Mouse (Mus musculus): Measurements from ENCODE around the gene Fbn1.

Gene Fbn1

GRCm38 (mm10) chr2:125389796-125390195 is 118.0 kb downstream of the Fbn1 start:
- no peak for DNase-seq (ENCODE audit: low spot score)

GRCm38 (mm10) chr2:125386221-125386965 is 121.4 kb downstream of the Fbn1 start:
- no peak for DNase-seq (ENCODE audit: low spot score)

- no peak for DNase-seq (ENCODE audit: low spot score)
These were observed 122.9 kb downstream of the Fbn1 start for GRCm38 (mm10) chr2:125384941-125385340.

GRCm38 (mm10) chr2:125384415-125384814 is 123.4 kb downstream of the Fbn1 start:
- DNase-seq (ENCODE audit: low spot score), result no peak

- no peak for DNase-seq (ENCODE audit: low spot score)
These were observed 124.5 kb downstream of the Fbn1 start for GRCm38 (mm10) chr2:125383273-125383641.

GRCm38 (mm10) chr2:125382613-125383272 is 125.0 kb downstream of the Fbn1 start:
- no peak for DNase-seq (ENCODE audit: low spot score)

GRCm38 (mm10) chr2:125380086-125380485 is 127.7 kb downstream of the Fbn1 start:
- DNase-seq (ENCODE audit: low spot score), result no peak

GRCm38 (mm10) chr2:125379206-125379605 is 128.6 kb downstream of the Fbn1 start:
- no peak for DNase-seq (ENCODE audit: low spot score)

- DNase-seq (ENCODE audit: low spot score), result no peak
These were observed 131.9 kb downstream of the Fbn1 start for GRCm38 (mm10) chr2:125375926-125376325.

- DNase-seq (ENCODE audit: low spot score), result no peak
These were observed 132.5 kb downstream of the Fbn1 start for GRCm38 (mm10) chr2:125375301-125375700.

GRCm38 (mm10) chr2:125369666-125370065 is 138.1 kb downstream of the Fbn1 start:
- DNase-seq (ENCODE audit: low spot score), result no peak

GRCm38 (mm10) chr2:125368616-125369015 is 139.2 kb downstream of the Fbn1 start:
- no peak for DNase-seq (ENCODE audit: low spot score)

GRCm38 (mm10) chr2:125361661-125362060 is 146.1 kb downstream of the Fbn1 start:
- no peak for DNase-seq (ENCODE audit: low spot score)

- no peak for DNase-seq (ENCODE audit: low spot score)
These were observed 151.3 kb downstream of the Fbn1 start for GRCm38 (mm10) chr2:125356486-125356885.

- no peak for DNase-seq (ENCODE audit: low spot score)
These were observed 151.7 kb downstream of the Fbn1 start for GRCm38 (mm10) chr2:125356068-125356467.

- DNase-seq (ENCODE audit: low spot score), result no peak
These were observed 152.4 kb downstream of the Fbn1 start for GRCm38 (mm10) chr2:125355216-125355971.

- DNase-seq (ENCODE audit: low spot score), result no peak
These were observed 153.2 kb downstream of the Fbn1 start for GRCm38 (mm10) chr2:125354587-125354986.

GRCm38 (mm10) chr2:125349144-125349543 is 158.6 kb downstream of the Fbn1 start:
- DNase-seq (ENCODE audit: low spot score), result no peak

GRCm38 (mm10) chr2:125342181-125342950 is 165.4 kb downstream of the Fbn1 start:
- no peak for DNase-seq (ENCODE audit: low spot score)

- DNase-seq (ENCODE audit: low spot score), result no peak
These were observed 167.4 kb downstream of the Fbn1 start for GRCm38 (mm10) chr2:125340381-125340780.

GRCm38 (mm10) chr2:125337239-125337638 is 170.6 kb downstream of the Fbn1 start:
- no peak for DNase-seq (ENCODE audit: low spot score)

- DNase-seq (ENCODE audit: low spot score), result no peak
These were observed 172.6 kb downstream of the Fbn1 start for GRCm38 (mm10) chr2:125335206-125335605.

Measured in T-cell, adult 2 months (primary cell).